Mouse (Mus musculus) adrenal gland (tissue): ENCODE measurements around the gene Hist2h3c2.
"Not testable (repeated sequence)": the region's sequence is repeated elsewhere in the genome, so short reads cannot be mapped to it uniquely, and the experiment has no call there.

Experiments
- intact Hi-C: fragments of 180-260 bp; cut with DNase I; formaldehyde crosslinking; loops from one replicate; pipeline ENCODE4 v1.15.1; 2025
- microRNA-seq, 2 experiments: library from miRNA; unstranded; fragments of <30 nt; microRNA quantifications; one replicate each; pipeline ENCODE4; 2019

The Hist2h3c2 gene

GRCm38 (mm10) chr3:96199731-96200130 is 39.2 kb downstream of the Hist2h3c2 start:
- intact Hi-C loops, result no loop called here

- intact Hi-C loops, result not testable (repeated sequence)
Observed at GRCm38 (mm10) chr3:96198601-96199251, 40.2 kb downstream of the Hist2h3c2 start.

GRCm38 (mm10) chr3:96198181-96198580 is 40.7 kb downstream of the Hist2h3c2 start:
- intact Hi-C loops, result no loop called here

- intact Hi-C loops, result no loop called here
Observed at GRCm38 (mm10) chr3:96197129-96197749, 41.7 kb downstream of the Hist2h3c2 start.

- intact Hi-C loops, result no loop called here
Observed at GRCm38 (mm10) chr3:96196437-96197128, 42.3 kb downstream of the Hist2h3c2 start.

GRCm38 (mm10) chr3:96195616-96196313 is 43.2 kb downstream of the Hist2h3c2 start:
- intact Hi-C loops, result no loop called here

GRCm38 (mm10) chr3:96194966-96195365 is 44.0 kb downstream of the Hist2h3c2 start:
- intact Hi-C loops, result no loop called here

- intact Hi-C loops, result no loop called here
Observed at GRCm38 (mm10) chr3:96192977-96193376, 46.0 kb downstream of the Hist2h3c2 start.

Small RNA genes lying within 50 kb of the gene (microRNA-seq; reads per million reads assigned to microRNA genes)
- gene Gm44492, result 0 to 0.12 reads per million in 2 experiments
- 0 reads per million in 2 experiments for gene Gm47311
- gene Gm47313, result 0 reads per million in 2 experiments
